In genomic region chr1:14000605-14001395, GRCm38 (mm10) we compare ENCODE assay signal across 17 mouse cellular contexts.
A peak's percentile ranks its signal among the peaks of the same experiment; 100 is the strongest.
DNase-seq lines count a peak whose midpoint lies in the region; ATAC-seq lines count a peak whose summit lies in the region.
"Had no signal": no experiment of that assay in that cellular context is flagged by ENCODE, and none has a peak within 500 bp of the region (broad histone marks: within the 10 kb centered on the region; RNA-seq: fewer than 3 reads in every experiment).

No protein-coding gene starts in this region.

- no peaks in the 10 kb centered on the region for H3K27me3 ChIP-seq in forebrain, embryonic 14.5 days (replicated peaks; ENCODE audit: control insufficient read depth, insufficient read depth, low read length)
- no peaks in the 10 kb centered on the region for H3K27me3 ChIP-seq in forebrain, embryonic 11.5 days (ENCODE audit: control insufficient read depth, insufficient read depth, low read length)
- H3K27me3 ChIP-seq: embryonic facial prominence, embryonic 12.5 days; heart, embryonic 12.5 days; kidney, embryonic 15.5 days; limb, embryonic 12.5 days; midbrain, embryonic 13.5 days had no signal

- ATAC-seq in forebrain, embryonic 14.5 days, result peak; percentile 74
- no peak for ATAC-seq in forebrain, embryonic 11.5 days (replicated peaks; ENCODE audit: low FRiP score)
- no peak for ATAC-seq in monocyte, adult 5-6 weeks (replicated peaks; ENCODE audit: insufficient number of reproducible peaks, low FRiP score, low TSS enrichment, poor library complexity, severe bottlenecking)
- ATAC-seq: inflammation-experienced regulatory T-cells, adult 6 months; midbrain, embryonic 13.5 days had no signal

- no peaks in the 10 kb centered on the region for H3K36me3 ChIP-seq in forebrain, embryonic 14.5 days (ENCODE audit: control insufficient read depth, insufficient read depth, low read length)
- H3K36me3 ChIP-seq in forebrain, embryonic 11.5 days (ENCODE audit: control insufficient read depth, insufficient read depth, low read length), result no peaks in the 10 kb centered on the region
- H3K36me3 ChIP-seq: embryonic facial prominence, embryonic 12.5 days; heart, embryonic 12.5 days; kidney, embryonic 15.5 days; limb, embryonic 12.5 days; midbrain, embryonic 13.5 days had no signal

- no peak overlapping the region for H3K4me2 ChIP-seq in forebrain, embryonic 14.5 days (ENCODE audit: low read length)
- no peak overlapping the region for H3K4me2 ChIP-seq in forebrain, embryonic 11.5 days (ENCODE audit: low read depth, low read length, severe bottlenecking)
- H3K4me2 ChIP-seq: embryonic facial prominence, embryonic 12.5 days; heart, embryonic 12.5 days; kidney, embryonic 15.5 days; limb, embryonic 12.5 days; midbrain, embryonic 13.5 days had no signal

- no peaks in the 10 kb centered on the region for H3K4me1 ChIP-seq in forebrain, embryonic 14.5 days (ENCODE audit: control insufficient read depth, insufficient read depth, low read length)
- H3K4me1 ChIP-seq in forebrain, embryonic 11.5 days (replicated peaks; ENCODE audit: control insufficient read depth, insufficient read depth, low read length), result no peaks in the 10 kb centered on the region
- H3K4me1 ChIP-seq: embryonic facial prominence, embryonic 12.5 days; heart, embryonic 12.5 days; kidney, embryonic 15.5 days; midbrain, embryonic 13.5 days had no signal

- H3K9ac ChIP-seq in forebrain, embryonic 14.5 days (ENCODE audit: low read length), result no peak overlapping the region
- no peak overlapping the region for H3K9ac ChIP-seq in forebrain, embryonic 11.5 days (ENCODE audit: low read length)
- H3K9ac ChIP-seq: embryonic facial prominence, embryonic 12.5 days; heart, embryonic 12.5 days; kidney, embryonic 15.5 days; limb, embryonic 12.5 days; midbrain, embryonic 13.5 days had no signal

- H3K27ac ChIP-seq in forebrain, embryonic 14.5 days (ENCODE audit: low read depth, low read length), result no peak overlapping the region
- no peak overlapping the region for H3K27ac ChIP-seq in forebrain, embryonic 11.5 days (ENCODE audit: low read depth, low read length)
- H3K27ac ChIP-seq: embryonic facial prominence, embryonic 12.5 days; kidney, embryonic 15.5 days; limb, embryonic 12.5 days; macrophage; midbrain, embryonic 13.5 days had no signal

- peak; percentile 80 for DNase-seq in forebrain, embryonic 14.5 days (ENCODE audit: low spot score)
- DNase-seq in forebrain, embryonic 11.5 days (ENCODE audit: low spot score), result no peak
- peak; percentile 70 for DNase-seq in Muller cell, postnatal 12 days (ENCODE audit: inconsistent ontology term)
- peak; percentile 4 for DNase-seq in cerebellum, adult 11 months
- DNase-seq in cerebellum, postnatal 25 days, result peak; percentile 59 to 68
- no peak for DNase-seq in right cerebral cortex, adult 18-20 months
- DNase-seq: gastrocnemius, postnatal 25 days; heart, postnatal 36 days; thymus, postnatal 4 days had no signal

- no peaks in the 10 kb centered on the region for H3K9me3 ChIP-seq in forebrain, embryonic 14.5 days (replicated peaks; ENCODE audit: control insufficient read depth, low read length)
- no peaks in the 10 kb centered on the region for H3K9me3 ChIP-seq in forebrain, embryonic 11.5 days (ENCODE audit: control insufficient read depth, low read length)
- H3K9me3 ChIP-seq: embryonic facial prominence, embryonic 12.5 days; heart, embryonic 12.5 days; kidney, embryonic 15.5 days; limb, embryonic 12.5 days; midbrain, embryonic 13.5 days had no signal

- no peak overlapping the region for H3K4me3 ChIP-seq in forebrain, embryonic 14.5 days (ENCODE audit: low read depth, low read length)
- H3K4me3 ChIP-seq in forebrain, embryonic 11.5 days (ENCODE audit: low read depth, low read length), result no peak overlapping the region
- H3K4me3 ChIP-seq: embryonic facial prominence, embryonic 12.5 days; heart, embryonic 12.5 days; kidney, embryonic 15.5 days; limb, embryonic 12.5 days; midbrain, embryonic 13.5 days had no signal

- 31% methylated on average over 3 of the region's 3 CpGs for WGBS in forebrain, embryonic 14.5 days
- WGBS in forebrain, embryonic 11.5 days, result 78% methylated on average over 3 of the region's 3 CpGs

Comparison
In these comparisons a context has a peak if more than half of its experiments do, and no peak if none do; other contexts are left out.
1. DNase-seq: peak in forebrain, embryonic 14.5 days (single experiment), Muller cell, postnatal 12 days (single experiment), cerebellum, adult 11 months (single experiment) and cerebellum, postnatal 25 days (2 of 2); none in forebrain, embryonic 11.5 days (single experiment) and right cerebral cortex, adult 18-20 months (single experiment).